Comparison of ENCODE assay signal across 18 mouse cellular contexts in genomic region chr15:84588371-84588821, GRCm38 (mm10). TPM values are rescaled to one million over a fixed set of nuclear protein-coding genes. Genes with fewer than 3 reads are reported as not detected.
DNase-seq lines count a peak whose midpoint lies in the region; ATAC-seq and TF ChIP-seq lines count a peak whose summit lies in the region.
"Had no signal": no experiment of that assay in that cellular context is flagged by ENCODE, and none has a peak within 500 bp of the region (broad histone marks: within the 10 kb centered on the region; RNA-seq: fewer than 3 reads in every experiment).

No protein-coding gene starts in this region.

- no peak for TF ChIP-seq CTCF in forebrain, postnatal 0 days (IDR thresholded peaks at IDR 0.05; ENCODE audit: low read depth)
- TF ChIP-seq CTCF in brain, embryonic 14.5 days (IDR thresholded peaks at IDR 0.05; ENCODE audit: borderline replicate concordance, extremely low read depth, insufficient read depth, insufficient read length): no peak

- ATAC-seq in forebrain, embryonic 13.5 days: peak; percentile 13; the same call in 1 of the 2 replicates
- ATAC-seq in forebrain, postnatal 0 days: no peak
- no peak for ATAC-seq in midbrain, embryonic 11.5 days (ENCODE audit: low FRiP score)
- ATAC-seq: intestine, embryonic 15.5 days had no signal

- no peak for DNase-seq in forebrain, postnatal 0 days
- DNase-seq in midbrain, embryonic 10.5 days (ENCODE audit: low spot score): no peak
- DNase-seq in midbrain, embryonic 11.5 days (ENCODE audit: low spot score, missing footprints): no peak
- peak; percentile 4 for DNase-seq in adipocyte (ENCODE audit: low spot score)
- peak; percentile 72 for DNase-seq in brain, embryonic 14.5 days (ENCODE audit: low read depth)
- no peak for DNase-seq in neural tube, embryonic 10.5 days (ENCODE audit: extremely low spot score, low spot score)
- DNase-seq in right cerebral cortex, postnatal 25 days: no peak
- DNase-seq: B cell, adult 2 months; cerebellum, adult 2 months; gastrocnemius, postnatal 36 days; liver, embryonic 13.5 days; lung, postnatal 36 days; right cerebral cortex, postnatal 14 days had no signal

- no peaks in the 10 kb centered on the region for H3K27me3 ChIP-seq in forebrain, embryonic 13.5 days
- H3K27me3 ChIP-seq in forebrain, postnatal 0 days (ENCODE audit: insufficient read depth, low read length): no peaks in the 10 kb centered on the region
- no peaks in the 10 kb centered on the region for H3K27me3 ChIP-seq in midbrain, embryonic 10.5 days (ENCODE audit: low read depth, poor library complexity, severe bottlenecking)
- H3K27me3 ChIP-seq in midbrain, embryonic 11.5 days (ENCODE audit: control insufficient read depth, insufficient read depth, low read length): no peaks in the 10 kb centered on the region
- H3K27me3 ChIP-seq: embryonic facial prominence, embryonic 12.5 days; intestine, embryonic 15.5 days; liver, embryonic 13.5 days had no signal

- peaks cover 43% of the 10 kb centered on the region for H3K4me1 ChIP-seq in forebrain, embryonic 13.5 days
- peaks cover 8% of the 10 kb centered on the region; the same call in 1 of the 2 replicates for H3K4me1 ChIP-seq in forebrain, postnatal 0 days (ENCODE audit: insufficient read depth)
- peaks cover 37% of the 10 kb centered on the region for H3K4me1 ChIP-seq in midbrain, embryonic 10.5 days
- peaks cover 8% of the 10 kb centered on the region for H3K4me1 ChIP-seq in midbrain, embryonic 11.5 days (ENCODE audit: control insufficient read depth, insufficient read depth, low read length)

- H3K9ac ChIP-seq in forebrain, embryonic 13.5 days: no peak overlapping the region
- H3K9ac ChIP-seq in forebrain, postnatal 0 days: no peak overlapping the region
- no peak overlapping the region for H3K9ac ChIP-seq in midbrain, embryonic 11.5 days (ENCODE audit: low read length)
- H3K9ac ChIP-seq: embryonic facial prominence, embryonic 12.5 days; heart, embryonic 13.5 days; hindbrain, embryonic 13.5 days; intestine, embryonic 15.5 days; liver, embryonic 13.5 days had no signal

- H3K36me3 ChIP-seq in forebrain, embryonic 13.5 days (ENCODE audit: poor library complexity, severe bottlenecking): no peaks in the 10 kb centered on the region
- H3K36me3 ChIP-seq in forebrain, postnatal 0 days (ENCODE audit: insufficient read depth): no peaks in the 10 kb centered on the region
- no peaks in the 10 kb centered on the region for H3K36me3 ChIP-seq in midbrain, embryonic 10.5 days
- H3K36me3 ChIP-seq in midbrain, embryonic 11.5 days (ENCODE audit: control insufficient read depth, insufficient read depth, low read length): no peaks in the 10 kb centered on the region
- H3K36me3 ChIP-seq: embryonic facial prominence, embryonic 12.5 days; heart, embryonic 13.5 days; hindbrain, embryonic 13.5 days; intestine, embryonic 15.5 days; liver, embryonic 13.5 days had no signal

- WGBS in forebrain, embryonic 13.5 days: 41% methylated on average over 4 of the region's 4 CpGs
- 34% methylated on average over 4 of the region's 4 CpGs for WGBS in forebrain, postnatal 0 days
- 63% methylated on average over 4 of the region's 4 CpGs for WGBS in midbrain, embryonic 10.5 days
- 64% methylated on average over 4 of the region's 4 CpGs for WGBS in midbrain, embryonic 11.5 days

- no peak overlapping the region for H3K4me3 ChIP-seq in forebrain, embryonic 13.5 days
- no peak overlapping the region for H3K4me3 ChIP-seq in forebrain, postnatal 0 days (ENCODE audit: low read depth, low read length)
- no peak overlapping the region for H3K4me3 ChIP-seq in midbrain, embryonic 10.5 days
- H3K4me3 ChIP-seq in midbrain, embryonic 11.5 days (ENCODE audit: low read depth, low read length): no peak overlapping the region
- H3K4me3 ChIP-seq: embryonic facial prominence, embryonic 12.5 days; heart, embryonic 13.5 days; hindbrain, embryonic 13.5 days; intestine, embryonic 15.5 days; liver, embryonic 13.5 days had no signal

- peak overlapping the region; percentile 1; the same call in 1 of the 2 replicates for H3K4me2 ChIP-seq in forebrain, embryonic 13.5 days
- no peak overlapping the region for H3K4me2 ChIP-seq in forebrain, postnatal 0 days (ENCODE audit: low read depth)
- no peak overlapping the region for H3K4me2 ChIP-seq in midbrain, embryonic 11.5 days
- H3K4me2 ChIP-seq: embryonic facial prominence, embryonic 12.5 days; heart, embryonic 13.5 days; hindbrain, embryonic 13.5 days; intestine, embryonic 15.5 days; liver, embryonic 13.5 days had no signal

- H3K27ac ChIP-seq in forebrain, embryonic 13.5 days: peak overlapping the region; percentile 51; the same call in 1 of the 2 replicates
- H3K27ac ChIP-seq in forebrain, postnatal 0 days (ENCODE audit: low read depth, low read length): no peak overlapping the region
- peak overlapping the region; percentile 55 for H3K27ac ChIP-seq in midbrain, embryonic 10.5 days (replicated peaks)
- H3K27ac ChIP-seq in midbrain, embryonic 11.5 days (ENCODE audit: low read depth, low read length): no peak overlapping the region
- H3K27ac ChIP-seq: embryonic facial prominence, embryonic 12.5 days; heart, embryonic 13.5 days; hindbrain, embryonic 13.5 days; intestine, embryonic 15.5 days; liver, embryonic 13.5 days had no signal

- no peaks in the 10 kb centered on the region for H3K9me3 ChIP-seq in forebrain, embryonic 13.5 days (replicated peaks)
- no peaks in the 10 kb centered on the region for H3K9me3 ChIP-seq in forebrain, postnatal 0 days (ENCODE audit: low read length)
- no peaks in the 10 kb centered on the region for H3K9me3 ChIP-seq in midbrain, embryonic 10.5 days (replicated peaks)
- no peaks in the 10 kb centered on the region for H3K9me3 ChIP-seq in midbrain, embryonic 11.5 days (ENCODE audit: control insufficient read depth, low read length)
- H3K9me3 ChIP-seq: embryonic facial prominence, embryonic 12.5 days; hindbrain, embryonic 13.5 days; intestine, embryonic 15.5 days; liver, embryonic 13.5 days had no signal

- no peak for TF ChIP-seq POLR2A in brain, embryonic 14.5 days (IDR thresholded peaks at IDR 0.05; ENCODE audit: borderline replicate concordance, extremely low read depth, insufficient read depth, insufficient read length, poor library complexity, severe bottlenecking)

RNA-seq across cellular contexts. Expression of gene Rtl6, which starts 30.8 kb away (rescaled TPM):
- polyA plus RNA-seq in forebrain, embryonic 13.5 days (2015; fragmentation: Nextera tagmentation; extraction: Ambion mirVana): 43.5 and 50.2 TPM in 2 replicates
- 54.8 and 75.5 TPM in 2 replicates for total RNA-seq in forebrain, postnatal 0 days (2014; rRNA removed)
- polyA plus RNA-seq in forebrain, postnatal 0 days (2015; fragmentation: Nextera tagmentation; extraction: Ambion mirVana): 46.2 and 55.1 TPM in 2 replicates
- 27.4 and 37.4 TPM in 2 replicates for polyA plus RNA-seq in midbrain, embryonic 10.5 days (2016; fragmentation: Nextera tagmentation; extraction: Ambion mirVana)
- polyA plus RNA-seq in midbrain, embryonic 11.5 days (2014; fragmentation: Nextera tagmentation; extraction: Ambion mirVana): 19.6 and 20.3 TPM in 2 replicates
- 50.4 and 70.9 TPM in 2 replicates for polyA plus RNA-seq in brain, embryonic 14.5 days (2012; rRNA removed)

Comparison
In these comparisons a context has a peak if more than half of its experiments do, and no peak if none do; other contexts are left out.
1. H3K27ac ChIP-seq: peak in forebrain, embryonic 13.5 days (single experiment) and midbrain, embryonic 10.5 days (single experiment); none in forebrain, postnatal 0 days (single experiment) and midbrain, embryonic 11.5 days (single experiment).
2. DNase-seq: peak in adipocyte (single experiment) and brain, embryonic 14.5 days (single experiment); none in forebrain, postnatal 0 days (single experiment), midbrain, embryonic 10.5 days (single experiment), midbrain, embryonic 11.5 days (single experiment), neural tube, embryonic 10.5 days (single experiment) and right cerebral cortex, postnatal 25 days (single experiment).